Mouse (Mus musculus): ENCODE data around the gene Adgrb2. TPM values are rescaled to one million over a fixed set of nuclear protein-coding genes. Genes with fewer than 3 reads are reported as not detected.

Gene Adgrb2
- total RNA-seq, 2 experiments from 2014 or later, result 2.1 to 2.6 TPM

GRCm38 (mm10) chr4:130063191-130063590, 78.5 kb downstream of the Adgrb2 start:
- intact Hi-C loops (cut with DNase I), result no loop called here

GRCm38 (mm10) chr4:130066816-130067215, 82.1 kb downstream of the Adgrb2 start:
- no peak for DNase-seq
- intact Hi-C loops (cut with DNase I), result no loop called here

More at GRCm38 (mm10) chr4:130063191-130063590, 78.5 kb downstream of the Adgrb2 start:
- DNase-seq, result no peak

DNA sequence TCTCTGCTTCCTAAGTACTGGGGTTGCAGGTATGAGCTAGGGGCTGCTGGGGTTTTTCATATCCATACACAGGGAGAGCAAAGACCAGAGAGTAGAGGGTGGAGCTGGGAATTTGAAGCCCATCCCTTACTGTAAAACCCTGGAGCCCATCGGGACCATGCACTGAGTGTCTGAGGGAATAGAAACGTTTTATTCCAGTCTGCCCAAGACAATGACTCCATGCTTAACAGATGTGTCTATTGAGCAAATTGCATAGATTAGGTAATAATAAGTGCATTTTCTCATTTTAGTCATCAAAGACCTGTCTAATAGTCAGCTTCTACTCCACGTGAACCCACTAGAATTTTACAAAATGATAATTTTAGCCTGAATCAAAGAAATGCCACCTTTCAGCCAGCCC, 85.9 kb downstream of the Adgrb2 start:
- intact Hi-C loops (cut with DNase I), result no loop called here
- DNase-seq, result no peak

GRCm38 (mm10) chr4:130071758-130072157, 87.1 kb downstream of the Adgrb2 start:
- intact Hi-C loops (cut with DNase I), result no loop called here
- DNase-seq, result no peak

Other genes starting within 250 kb of the Adgrb2 start
- 10 to 100 TPM; 35.4 to 44.2 TPM for gene Khdrbs1, start 242.6 kb upstream of the Adgrb2 start, total RNA-seq (2021)
- 100 to 1,000 TPM; 203 to 210 TPM for gene Ptp4a2, start 173.7 kb upstream of the Adgrb2 start, total RNA-seq (2021)
- gene Spocd1, start 55.6 kb upstream of the Adgrb2 start, total RNA-seq (2021), result not detected
- 1 to 10 TPM; 7.4 to 8.5 TPM for gene Col16a1, start 63.0 kb downstream of the Adgrb2 start, total RNA-seq (2021)
- gene Pef1, start 117.7 kb downstream of the Adgrb2 start, total RNA-seq (2021), result 10 to 100 TPM; 37.5 to 37.6 TPM
- gene Hcrtr1, start 154.5 kb downstream of the Adgrb2 start, total RNA-seq (2021), result not detected
- 10 to 100 TPM; 55.2 to 76.8 TPM for gene Tinagl1, start 190.3 kb downstream of the Adgrb2 start, total RNA-seq (2021)
- not detected for gene Gm853, start 237.5 kb downstream of the Adgrb2 start, total RNA-seq (2021)

Data from heart, postnatal 36 days (tissue).